Mouse (Mus musculus) bone marrow macrophage, adult 2 months (primary cell): ENCODE data around the gene Gm3238.
"Not testable (repeated sequence)": the region's sequence is repeated elsewhere in the genome, so short reads cannot be mapped to it uniquely, and the experiment has no call there.

Experiments used
- CTCF ChIP-seq: IDR thresholded peaks from 2 replicates; pipeline ENCODE4 v1.5.1; 2012; ENCODE audit warnings: low read depth, mild to moderate bottlenecking, low read length, moderate library complexity
- POLR2A ChIP-seq: IDR thresholded peaks from 2 replicates; pipeline ENCODE4 v1.6.1; 2012; ENCODE audit warnings: mild to moderate bottlenecking, low read depth, low read length, borderline replicate concordance

DNA sequence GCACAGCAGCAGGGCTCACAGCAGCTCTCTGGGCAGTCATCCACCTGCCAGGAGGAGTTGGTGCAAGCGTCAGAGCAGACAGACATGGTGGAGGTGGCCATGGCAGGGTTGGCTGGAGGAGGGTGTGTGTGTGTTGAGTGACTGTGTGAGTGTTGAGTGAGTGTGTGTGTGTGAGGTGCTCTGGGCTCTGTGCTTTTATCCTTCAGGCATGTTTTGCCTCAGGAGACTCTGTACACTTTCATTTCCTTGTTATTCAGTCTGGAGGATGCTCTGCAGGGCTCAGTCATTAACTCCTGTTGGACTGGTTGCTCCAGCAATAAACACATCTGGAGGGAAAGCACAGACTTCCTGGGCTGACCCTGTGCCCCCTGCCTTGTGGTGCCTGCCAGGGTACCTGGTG lies 19.9 kb downstream of the Gm3238 start, which contains the start of gene Gm9736:
- TF ChIP-seq CTCF, POLR2A: not testable (repeated sequence)
